Mouse (Mus musculus): ENCODE results near the gene Ltbp3. TPM values are rescaled to one million over a fixed set of nuclear protein-coding genes. Genes with fewer than 3 reads are reported as not detected.

The Ltbp3 gene
- polyA plus RNA-seq, 1 experiment from 2014 or later = 4.8 TPM

DNA sequence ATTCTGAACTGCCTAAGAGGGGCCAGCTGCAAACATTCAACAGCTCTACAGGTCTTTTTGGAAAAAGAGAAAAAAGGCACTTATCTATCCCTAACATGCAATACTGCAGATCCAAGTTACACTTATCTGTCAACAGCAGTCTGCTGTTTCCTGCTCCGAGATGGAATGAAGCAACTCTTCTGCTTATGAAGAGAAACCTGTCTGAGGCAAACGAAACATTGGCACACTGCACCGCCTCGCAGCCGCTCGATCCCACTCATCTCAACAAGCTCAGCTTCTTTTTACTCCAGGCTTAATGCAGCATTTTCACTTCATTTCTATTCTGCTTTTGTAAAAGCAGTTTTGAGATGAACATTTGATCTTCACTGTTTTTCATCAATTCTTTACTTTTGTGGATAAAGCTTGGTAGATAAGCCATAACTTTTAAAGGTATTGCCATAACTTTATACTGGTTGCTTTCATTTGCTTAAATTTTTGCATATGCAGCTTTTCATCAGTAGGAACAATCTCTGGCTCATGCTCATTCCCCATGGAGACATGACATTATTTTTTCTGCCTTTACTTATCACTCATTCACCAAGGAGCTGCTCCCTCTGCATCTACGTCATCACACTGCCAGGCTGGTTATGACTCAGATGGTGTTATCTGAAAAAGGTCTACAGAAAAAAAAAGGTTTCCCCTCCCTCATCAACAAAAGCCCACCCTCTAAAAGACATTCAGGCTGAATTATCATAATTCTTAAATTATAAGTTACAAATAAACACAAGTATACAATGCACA is 58.2 kb downstream of the Ltbp3 start:
- Histone ChIP-seq H3K36me3 (ENCODE audit: control insufficient read depth, insufficient read depth, low read length) (peaks cover 22% of the 10 kb centered on the region), H3K4me1 (ENCODE audit: control insufficient read depth, insufficient read depth, low read length) (peaks cover 26% of the 10 kb centered on the region), H3K4me3 (ENCODE audit: low read depth, low read length) (peak overlapping the region; percentile 99), H3K9me3 (ENCODE audit: control insufficient read depth, low read length) (no peaks in the 10 kb centered on the region), H3K27ac (ENCODE audit: low read depth, low read length) (no peak overlapping the region), H3K4me2 (peak overlapping the region; percentile 83), H3K27me3 (ENCODE audit: control insufficient read depth, insufficient read depth, low read length) (no peaks in the 10 kb centered on the region), H3K9ac (ENCODE audit: low read length) (peak overlapping the region; percentile 69)
- WGBS = 8% methylated on average over 7 of the region's 7 CpGs
- no peak for ATAC-seq (ENCODE audit: low FRiP score)
- DNase-seq (ENCODE audit: low spot score, missing footprints) = peak; percentile 93

- DNase-seq (ENCODE audit: low spot score, missing footprints) (peak; percentile 97), ATAC-seq (ENCODE audit: low FRiP score) (no peak)
- H3K36me3 ChIP-seq (ENCODE audit: control insufficient read depth, insufficient read depth, low read length) = peaks cover 22% of the 10 kb centered on the region
- peaks cover 34% of the 10 kb centered on the region for H3K4me1 ChIP-seq (ENCODE audit: control insufficient read depth, insufficient read depth, low read length)
- under 1% methylated on average over 10 of the region's 10 CpGs for WGBS
- H3K9ac ChIP-seq (ENCODE audit: low read length) = peak overlapping the region; percentile 98
- H3K27ac ChIP-seq (ENCODE audit: low read depth, low read length) = 0 out of 2 replicates have a peak overlapping the region, but pooled peaks have one; percentile 2
- no peaks in the 10 kb centered on the region for H3K9me3 ChIP-seq (ENCODE audit: control insufficient read depth, low read length)
- peak overlapping the region; percentile 99 for H3K4me3 ChIP-seq (ENCODE audit: low read depth, low read length)
- H3K27me3 ChIP-seq (ENCODE audit: control insufficient read depth, insufficient read depth, low read length) = no peaks in the 10 kb centered on the region
- H3K4me2 ChIP-seq = peak overlapping the region; percentile 83
Measured at GRCm38 (mm10) chr19:5799566-5800349, 59.1 kb downstream of the Ltbp3 start.

DNA sequence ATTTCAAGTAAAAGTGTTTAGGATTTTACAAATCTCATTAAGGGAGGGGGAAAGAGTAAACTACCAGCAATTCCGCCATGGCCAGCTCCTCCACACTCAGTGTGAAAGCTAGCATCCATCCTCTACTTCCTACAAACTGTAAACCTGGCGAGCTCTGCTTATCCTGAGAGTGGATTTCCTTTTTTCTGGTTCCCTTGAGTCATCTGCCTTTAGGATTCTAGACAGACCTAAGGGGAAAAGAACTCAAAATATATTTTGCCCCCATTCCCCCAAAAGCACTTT is 59.6 kb downstream of the Ltbp3 start:
- H3K4me2 ChIP-seq = peak overlapping the region; percentile 83
- H3K4me1 ChIP-seq (ENCODE audit: control insufficient read depth, insufficient read depth, low read length) = peaks cover 35% of the 10 kb centered on the region
- peak overlapping the region; percentile 98 for H3K9ac ChIP-seq (ENCODE audit: low read length)
- no peaks in the 10 kb centered on the region for H3K9me3 ChIP-seq (ENCODE audit: control insufficient read depth, low read length)
- DNase-seq (ENCODE audit: low spot score, missing footprints) = peak; percentile 95
- 0 out of 2 replicates have a peak overlapping the region, but pooled peaks have one; percentile 95 for H3K27ac ChIP-seq (ENCODE audit: low read depth, low read length)
- ATAC-seq (ENCODE audit: low FRiP score) = no peak
- peaks cover 18% of the 10 kb centered on the region for H3K36me3 ChIP-seq (ENCODE audit: control insufficient read depth, insufficient read depth, low read length)
- 0% methylated on average over 2 of the region's 2 CpGs for WGBS
- H3K27me3 ChIP-seq (ENCODE audit: control insufficient read depth, insufficient read depth, low read length) = no peaks in the 10 kb centered on the region
- H3K4me3 ChIP-seq (ENCODE audit: low read depth, low read length) = peak overlapping the region; percentile 99

DNA sequence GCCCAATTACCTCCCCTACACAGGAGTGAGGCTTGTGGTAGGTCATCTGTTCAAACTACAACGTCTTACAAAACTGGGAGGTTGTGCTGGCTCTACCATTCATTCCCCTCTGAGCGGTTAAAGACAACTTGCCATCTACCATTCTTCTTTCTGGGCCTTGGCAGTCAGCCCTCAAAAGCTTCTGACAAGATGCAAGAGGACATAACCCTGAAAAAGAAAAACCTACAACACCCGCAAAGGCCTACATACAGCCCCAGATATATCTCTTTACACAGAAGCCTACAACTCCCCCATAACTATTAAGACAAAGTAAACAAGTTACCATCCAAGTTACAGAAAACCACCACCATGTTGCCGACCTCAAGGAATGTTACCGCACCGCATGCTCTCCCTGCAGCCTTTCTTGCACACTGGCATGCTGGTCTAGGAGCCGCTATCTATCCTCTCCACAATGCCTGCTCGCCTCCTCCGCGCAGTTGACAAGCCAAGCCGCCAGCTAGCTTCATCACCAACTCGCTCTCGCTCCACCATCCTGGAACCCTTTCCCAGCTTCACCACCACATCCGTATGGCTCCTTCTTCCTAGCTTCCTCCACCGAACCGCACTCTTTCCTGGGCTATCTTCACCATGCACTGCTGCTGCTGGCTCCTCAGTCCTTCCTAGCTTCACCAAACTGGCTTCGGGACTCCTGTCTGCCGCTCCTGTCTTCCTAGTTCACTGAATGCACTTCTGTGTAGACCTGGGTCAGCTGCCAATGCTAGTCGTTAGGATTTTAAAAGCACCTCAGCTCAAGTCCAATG is 60.1 kb downstream of the Ltbp3 start:
- no peak for ATAC-seq (ENCODE audit: low FRiP score)
- Histone ChIP-seq H3K9ac (ENCODE audit: low read length) (peak overlapping the region; percentile 98), H3K9me3 (ENCODE audit: control insufficient read depth, low read length) (no peaks in the 10 kb centered on the region), H3K27ac (ENCODE audit: low read depth, low read length) (peak overlapping the region; percentile 95; the same call in 1 of the 2 replicates), H3K4me3 (ENCODE audit: low read depth, low read length) (peak overlapping the region; percentile 99), H3K4me1 (ENCODE audit: control insufficient read depth, insufficient read depth, low read length) (peaks cover 36% of the 10 kb centered on the region), H3K4me2 (peak overlapping the region; percentile 83), H3K36me3 (ENCODE audit: control insufficient read depth, insufficient read depth, low read length) (peaks cover 18% of the 10 kb centered on the region), H3K27me3 (ENCODE audit: control insufficient read depth, insufficient read depth, low read length) (no peaks in the 10 kb centered on the region)
- peak; percentile 97 for DNase-seq (ENCODE audit: low spot score, missing footprints)
- under 1% methylated on average over 19 of the region's 19 CpGs for WGBS

DNA sequence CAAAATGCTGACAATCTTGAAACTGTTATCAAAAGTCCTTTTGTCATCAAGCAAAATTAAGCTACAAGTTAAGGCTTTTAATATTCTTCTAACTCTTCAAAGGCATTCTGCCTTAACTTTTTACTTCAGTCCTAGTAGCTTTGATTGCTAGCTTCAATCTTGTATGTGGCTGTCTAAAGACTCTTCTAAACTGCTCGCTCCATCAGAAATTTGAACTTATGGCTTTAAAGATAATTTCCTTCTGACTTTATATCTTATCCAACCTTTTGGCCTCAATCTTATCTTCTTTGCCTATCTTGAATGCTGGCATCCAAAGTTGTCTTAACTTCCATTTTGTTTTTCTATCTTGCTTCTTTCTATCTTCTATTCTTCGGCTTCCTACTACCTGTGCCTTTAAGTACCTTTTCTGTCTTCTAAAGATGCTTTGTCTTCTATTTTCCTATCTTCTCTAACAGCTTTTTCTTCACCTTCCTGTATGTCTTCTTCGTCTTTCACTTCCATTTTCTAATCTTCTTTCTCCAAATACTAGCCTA is 60.8 kb downstream of the Ltbp3 start:
- Histone ChIP-seq H3K9ac (ENCODE audit: low read length) (peak overlapping the region; percentile 98), H3K4me1 (ENCODE audit: control insufficient read depth, insufficient read depth, low read length) (peaks cover 37% of the 10 kb centered on the region), H3K4me3 (ENCODE audit: low read depth, low read length) (peak overlapping the region; percentile 99), H3K9me3 (ENCODE audit: control insufficient read depth, low read length) (no peaks in the 10 kb centered on the region), H3K27ac (ENCODE audit: low read depth, low read length) (peak overlapping the region; percentile 95; the same call in 1 of the 2 replicates), H3K27me3 (ENCODE audit: control insufficient read depth, insufficient read depth, low read length) (no peaks in the 10 kb centered on the region), H3K36me3 (ENCODE audit: control insufficient read depth, insufficient read depth, low read length) (peaks cover 11% of the 10 kb centered on the region), H3K4me2 (peak overlapping the region; percentile 83)
- no peak for ATAC-seq (ENCODE audit: low FRiP score)
- DNase-seq (ENCODE audit: low spot score, missing footprints) = peak; percentile 92
- WGBS = 9% methylated on average over 3 of the region's 3 CpGs

DNA sequence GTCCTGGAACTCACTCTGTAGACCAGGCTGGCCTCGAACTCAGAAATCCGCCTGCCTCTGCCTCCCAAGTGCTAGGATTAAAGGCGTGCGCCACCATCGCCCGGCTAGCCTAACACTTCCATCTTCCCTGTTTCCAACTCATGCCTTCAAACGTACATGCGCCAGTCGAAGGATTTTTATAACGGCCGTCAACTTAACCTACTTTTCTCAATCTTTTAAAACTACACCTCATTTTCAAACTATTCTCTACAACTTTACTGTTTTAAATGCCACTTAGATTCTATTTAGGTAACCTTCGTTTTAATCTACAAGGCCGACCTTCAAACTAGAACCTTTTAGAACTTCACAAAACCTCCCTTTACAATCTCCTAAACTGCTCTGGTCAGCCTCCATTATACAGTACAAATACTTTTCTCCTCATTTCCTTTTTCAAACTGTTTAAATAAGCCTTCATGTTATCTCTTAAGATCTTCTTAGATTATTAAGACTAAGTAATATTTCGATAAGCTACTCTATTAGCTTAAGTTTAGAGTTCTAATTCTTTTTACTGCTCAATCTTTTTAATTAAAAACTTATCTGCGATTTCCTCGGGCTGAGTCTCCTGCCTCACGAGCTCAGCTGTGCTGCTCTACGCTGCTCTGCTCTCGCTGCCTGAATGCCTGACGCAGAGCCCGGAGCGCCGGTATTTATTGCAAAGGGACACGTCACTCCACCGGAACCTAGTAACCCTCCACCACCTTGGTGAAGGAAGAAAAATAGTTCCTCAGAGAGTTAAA is 61.5 kb downstream of the Ltbp3 start:
- Histone ChIP-seq H3K27me3 (ENCODE audit: control insufficient read depth, insufficient read depth, low read length) (no peaks in the 10 kb centered on the region), H3K9ac (ENCODE audit: low read length) (peak overlapping the region; percentile 98), H3K36me3 (ENCODE audit: control insufficient read depth, insufficient read depth, low read length) (peaks cover 9% of the 10 kb centered on the region), H3K4me2 (peak overlapping the region; percentile 85), H3K4me1 (ENCODE audit: control insufficient read depth, insufficient read depth, low read length) (peaks cover 37% of the 10 kb centered on the region), H3K9me3 (ENCODE audit: control insufficient read depth, low read length) (no peaks in the 10 kb centered on the region), H3K27ac (ENCODE audit: low read depth, low read length) (peak overlapping the region; percentile 95), H3K4me3 (ENCODE audit: low read depth, low read length) (peak overlapping the region; percentile 99)
- DNase-seq (ENCODE audit: low spot score, missing footprints) = peak; percentile 100
- WGBS = under 1% methylated on average over 25 of the region's 25 CpGs
- ATAC-seq (ENCODE audit: low FRiP score) = no peak

DNA sequence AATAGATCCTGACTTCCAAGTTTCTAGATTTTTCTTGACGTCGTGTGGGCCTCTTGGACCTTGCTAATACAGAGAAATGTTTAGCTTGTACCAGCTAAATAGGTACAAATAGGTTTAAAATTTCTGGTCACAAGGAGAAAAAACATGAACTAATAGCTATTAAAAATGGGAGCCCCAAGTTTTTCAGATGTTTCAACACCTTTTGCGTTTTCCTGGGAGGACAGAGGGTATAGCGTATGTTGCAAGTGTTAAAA is 62.0 kb downstream of the Ltbp3 start:
- Histone ChIP-seq H3K4me1 (ENCODE audit: control insufficient read depth, insufficient read depth, low read length) (peaks cover 32% of the 10 kb centered on the region), H3K4me2 (peak overlapping the region; percentile 85), H3K4me3 (ENCODE audit: low read depth, low read length) (peak overlapping the region; percentile 99), H3K27ac (ENCODE audit: low read depth, low read length) (peak overlapping the region; percentile 95), H3K9ac (ENCODE audit: low read length) (peak overlapping the region; percentile 98), H3K36me3 (ENCODE audit: control insufficient read depth, insufficient read depth, low read length) (peaks cover 5% of the 10 kb centered on the region), H3K27me3 (ENCODE audit: control insufficient read depth, insufficient read depth, low read length) (no peaks in the 10 kb centered on the region), H3K9me3 (ENCODE audit: control insufficient read depth, low read length) (no peaks in the 10 kb centered on the region)
- WGBS = under 1% methylated on average over 4 of the region's 4 CpGs
- DNase-seq (ENCODE audit: low spot score, missing footprints) (no peak), ATAC-seq (ENCODE audit: low FRiP score) (no peak)
